Mouse (Mus musculus): ENCODE data around the gene 1110017D15Rik. TPM values are rescaled to one million over a fixed set of nuclear protein-coding genes. Genes with fewer than 3 reads are reported as not detected.

Gene 1110017D15Rik
- polyA plus RNA-seq (2015; fragmentation: Nextera tagmentation; extraction: Ambion mirVana): 6.8 and 8.7 TPM in 2 replicates

DNA sequence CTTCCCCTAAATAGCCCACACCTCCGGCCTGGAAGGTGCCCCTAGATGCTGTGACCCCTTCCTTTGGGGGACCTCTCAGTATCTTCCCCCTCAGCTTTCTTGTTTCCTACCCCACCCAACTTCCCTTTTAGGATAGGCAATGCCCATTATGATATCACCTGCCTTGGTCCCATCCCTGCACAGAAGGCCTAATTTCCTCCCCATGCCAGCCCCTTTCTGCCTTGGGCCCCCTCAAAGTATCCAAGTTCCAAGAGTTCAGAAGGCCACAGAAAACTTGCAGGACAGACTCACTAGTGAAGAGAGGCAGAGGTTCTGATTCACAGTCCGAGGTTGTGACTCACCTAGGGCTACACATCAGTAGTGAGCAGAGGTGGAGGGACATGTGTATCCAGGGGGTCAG, at the start of gene 1110017D15Rik:
1110017D15Rik (minus strand) TSS at position 101 of the 400 bp plus-strand sequence.
- H3K27ac ChIP-seq (replicated peaks): no peak within 1 kb of the TSS

GRCm38 (mm10) chr4:41566123-41566522, 49.0 kb upstream of the 1110017D15Rik start:
- no peaks in the 10 kb centered on the region for H3K27me3 ChIP-seq
- no peak overlapping the region for H3K4me3 ChIP-seq
- peaks cover 55% of the 10 kb centered on the region for H3K4me1 ChIP-seq (replicated peaks)
- H3K27ac ChIP-seq (replicated peaks): peak overlapping the region; percentile 47; the same call in 1 of the 2 replicates
- no peak for ATAC-seq (ENCODE audit: low read depth)
- WGBS: 6% methylated on average over 3 of the region's 3 CpGs
- no peaks in the 10 kb centered on the region for H3K36me3 ChIP-seq
- peak overlapping the region; percentile 75 for H3K4me2 ChIP-seq
- H3K9me3 ChIP-seq: no peaks in the 10 kb centered on the region
- H3K9ac ChIP-seq: peak overlapping the region; percentile 44

More for the DNA sequence above, at the start of gene 1110017D15Rik:
- H3K4me1 ChIP-seq (replicated peaks): peaks cover 9% of the 10 kb centered on the region
- peaks cover 34% of the 10 kb centered on the region for H3K36me3 ChIP-seq
- 92% methylated on average over 2 of the region's 2 CpGs for WGBS
- no peaks in the 10 kb centered on the region for H3K9me3 ChIP-seq
- H3K4me3 ChIP-seq: no peak within 1 kb of the TSS
- H3K4me2 ChIP-seq: no peak within 1 kb of the TSS
- no peaks in the 10 kb centered on the region for H3K27me3 ChIP-seq
- ATAC-seq (ENCODE audit: low read depth): no peak
- H3K9ac ChIP-seq: no peak within 1 kb of the TSS

GRCm38 (mm10) chr4:41563297-41563696, 46.2 kb upstream of the 1110017D15Rik start:
- WGBS: 84% methylated on average over 5 of the region's 5 CpGs
- H3K4me1 ChIP-seq (replicated peaks): peaks cover 47% of the 10 kb centered on the region
- no peak overlapping the region for H3K27ac ChIP-seq (replicated peaks)
- H3K36me3 ChIP-seq: no peaks in the 10 kb centered on the region
- no peak overlapping the region for H3K4me3 ChIP-seq
- no peaks in the 10 kb centered on the region for H3K9me3 ChIP-seq
- ATAC-seq (ENCODE audit: low read depth): no peak
- H3K4me2 ChIP-seq: no peak overlapping the region
- no peak overlapping the region for H3K9ac ChIP-seq
- H3K27me3 ChIP-seq: no peaks in the 10 kb centered on the region

DNA sequence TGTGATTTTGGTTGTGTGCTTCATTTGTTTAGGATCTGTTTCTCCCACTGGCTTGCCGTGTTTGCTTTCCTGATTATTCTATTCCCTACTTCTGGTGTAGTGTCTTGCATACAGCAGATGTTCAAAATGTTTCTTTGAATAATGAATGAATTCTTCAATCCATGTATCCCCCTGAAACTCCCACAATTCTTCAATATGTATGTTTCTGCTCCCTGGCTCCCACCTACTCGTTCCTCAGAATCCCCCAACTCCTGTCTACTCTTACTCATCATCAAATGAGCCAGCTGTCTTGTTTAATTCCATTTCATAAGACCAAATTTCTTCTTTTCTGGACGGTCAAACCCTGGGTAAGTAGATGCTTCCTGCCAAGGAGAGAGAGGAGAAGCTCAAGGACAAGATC, 40.0 kb upstream of the 1110017D15Rik start:
- Histone ChIP-seq H3K4me2 (no peak overlapping the region), H3K36me3 (no peaks in the 10 kb centered on the region), H3K4me3 (no peak overlapping the region), H3K27ac (replicated peaks) (peak overlapping the region; percentile 33), H3K4me1 (replicated peaks) (peaks cover 61% of the 10 kb centered on the region), H3K9ac (no peak overlapping the region), H3K9me3 (no peaks in the 10 kb centered on the region), H3K27me3 (no peaks in the 10 kb centered on the region)
- WGBS: 75% methylated on average over 3 of the region's 3 CpGs
- ATAC-seq (ENCODE audit: low read depth): no peak

- no peaks in the 10 kb centered on the region for H3K36me3 ChIP-seq
- 44% methylated on average over 5 of the region's 5 CpGs for WGBS
- H3K9me3 ChIP-seq: no peaks in the 10 kb centered on the region
- 0 out of 2 replicates have a peak overlapping the region, but pooled peaks have one; percentile 17 for H3K9ac ChIP-seq
- H3K27me3 ChIP-seq: no peaks in the 10 kb centered on the region
- H3K4me1 ChIP-seq (replicated peaks): peaks cover 57% of the 10 kb centered on the region
- H3K4me3 ChIP-seq: no peak overlapping the region
- H3K27ac ChIP-seq (replicated peaks): peak overlapping the region; percentile 33
- no peak overlapping the region for H3K4me2 ChIP-seq
- ATAC-seq (ENCODE audit: low read depth): no peak
Measured at GRCm38 (mm10) chr4:41556311-41556953, 39.3 kb upstream of the 1110017D15Rik start.

GRCm38 (mm10) chr4:41554994-41555663, 38.0 kb upstream of the 1110017D15Rik start:
- no peak overlapping the region for H3K4me3 ChIP-seq
- peak overlapping the region; percentile 52 for H3K27ac ChIP-seq (replicated peaks)
- no peak for ATAC-seq (ENCODE audit: low read depth)
- H3K36me3 ChIP-seq: no peaks in the 10 kb centered on the region
- H3K9ac ChIP-seq: no peak overlapping the region
- no peaks in the 10 kb centered on the region for H3K9me3 ChIP-seq
- H3K4me1 ChIP-seq (replicated peaks): peaks cover 54% of the 10 kb centered on the region
- H3K4me2 ChIP-seq: no peak overlapping the region
- 71% methylated on average over 14 of the region's 14 CpGs for WGBS
- no peaks in the 10 kb centered on the region for H3K27me3 ChIP-seq

- H3K27ac ChIP-seq (replicated peaks): no peak overlapping the region
- H3K4me3 ChIP-seq: no peak overlapping the region
- H3K4me1 ChIP-seq (replicated peaks): peaks cover 50% of the 10 kb centered on the region
- no peaks in the 10 kb centered on the region for H3K9me3 ChIP-seq
- no peaks in the 10 kb centered on the region for H3K27me3 ChIP-seq
- WGBS: 67% methylated on average over 11 of the region's 11 CpGs
- H3K36me3 ChIP-seq: no peaks in the 10 kb centered on the region
- H3K4me2 ChIP-seq: no peak overlapping the region
- H3K9ac ChIP-seq: no peak overlapping the region
- no peak for ATAC-seq (ENCODE audit: low read depth)
Measured at GRCm38 (mm10) chr4:41553116-41553515, 36.0 kb upstream of the 1110017D15Rik start.

DNA sequence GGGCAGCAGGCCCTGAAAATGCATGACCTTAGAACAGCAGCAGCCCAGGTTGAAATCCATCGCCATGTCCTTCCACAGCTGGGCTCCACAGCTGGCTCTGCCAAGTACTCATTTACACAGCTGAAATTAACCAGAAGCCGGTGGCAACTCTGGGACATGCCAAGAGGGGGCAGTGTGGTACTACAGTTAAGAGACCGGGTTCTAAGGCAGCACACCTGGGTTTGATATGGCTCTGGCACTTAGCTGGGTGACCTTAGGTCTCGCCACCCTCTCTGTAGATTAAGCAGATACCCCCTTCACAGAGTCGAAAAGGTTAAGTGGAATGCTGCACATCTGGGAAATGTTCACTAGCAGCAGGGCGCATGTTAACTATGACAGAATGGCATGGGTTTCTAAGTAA, 35.4 kb upstream of the 1110017D15Rik start:
- no peak overlapping the region for H3K27ac ChIP-seq (replicated peaks)
- no peak overlapping the region for H3K4me3 ChIP-seq
- ATAC-seq (ENCODE audit: low read depth): no peak
- H3K27me3 ChIP-seq: no peaks in the 10 kb centered on the region
- H3K9ac ChIP-seq: no peak overlapping the region
- H3K9me3 ChIP-seq: no peaks in the 10 kb centered on the region
- 44% methylated on average over 6 of the region's 6 CpGs for WGBS
- no peaks in the 10 kb centered on the region for H3K36me3 ChIP-seq
- H3K4me1 ChIP-seq (replicated peaks): peaks cover 44% of the 10 kb centered on the region
- no peak overlapping the region for H3K4me2 ChIP-seq

DNA sequence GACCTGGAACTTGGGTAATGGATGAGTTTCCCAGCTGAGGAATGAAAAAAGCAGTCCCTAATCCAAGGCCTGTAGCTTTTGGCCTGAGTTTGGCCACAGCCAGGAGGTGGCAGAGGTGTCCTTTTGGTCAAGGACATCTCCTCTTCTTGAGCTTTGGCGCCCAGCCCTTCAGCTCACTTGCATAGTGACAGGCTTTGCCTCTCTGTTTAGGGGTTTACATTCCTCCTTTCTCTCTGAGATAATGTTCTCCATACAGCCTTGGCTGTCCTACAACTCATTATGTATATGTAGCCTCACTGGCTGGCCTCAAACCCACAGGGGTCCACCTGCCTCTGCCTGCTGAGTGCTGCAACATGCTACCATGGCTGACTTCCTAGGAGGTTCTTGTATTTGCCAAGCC, 30.0 kb upstream of the 1110017D15Rik start:
- Histone ChIP-seq H3K9me3 (no peaks in the 10 kb centered on the region), H3K4me1 (replicated peaks) (peaks cover 39% of the 10 kb centered on the region), H3K36me3 (no peaks in the 10 kb centered on the region), H3K4me2 (no peak overlapping the region), H3K4me3 (no peak overlapping the region), H3K27me3 (no peaks in the 10 kb centered on the region), H3K9ac (no peak overlapping the region), H3K27ac (replicated peaks) (no peak overlapping the region)
- ATAC-seq (ENCODE audit: low read depth): no peak
- 95% methylated on average over 1 of the region's 1 CpGs for WGBS

GRCm38 (mm10) chr4:41545985-41546384, 28.9 kb upstream of the 1110017D15Rik start:
- peak; percentile 37; the same call in 1 of the 2 replicates for ATAC-seq (ENCODE audit: low read depth)
- H3K27me3 ChIP-seq: no peaks in the 10 kb centered on the region
- 18% methylated on average over 8 of the region's 8 CpGs for WGBS

DNA sequence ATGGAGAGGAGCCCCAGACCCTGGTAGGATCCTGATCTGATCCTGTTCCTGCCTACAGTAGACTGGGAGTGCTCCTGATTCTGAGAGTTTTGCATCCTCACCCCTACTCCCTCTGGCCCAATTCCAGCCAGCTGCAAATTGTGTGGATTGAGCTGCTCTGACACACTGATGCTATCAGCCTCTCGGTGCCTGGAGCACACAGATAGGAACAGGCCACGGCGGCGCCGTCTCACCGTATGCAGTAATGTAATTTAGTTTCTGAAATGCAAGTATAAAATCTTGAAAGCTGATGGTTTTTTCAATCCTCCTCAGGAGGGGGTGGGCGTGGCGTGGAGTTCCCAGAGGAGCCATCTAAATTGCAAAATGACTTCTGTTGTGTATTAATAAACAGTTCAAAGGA, 25.0 kb upstream of the 1110017D15Rik start:
- Histone ChIP-seq H3K36me3 (no peaks in the 10 kb centered on the region), H3K4me2 (no peak overlapping the region), H3K4me3 (no peak overlapping the region), H3K27me3 (no peaks in the 10 kb centered on the region), H3K9me3 (no peaks in the 10 kb centered on the region), H3K27ac (replicated peaks) (peak overlapping the region; percentile 64; the same call in 1 of the 2 replicates), H3K9ac (no peak overlapping the region), H3K4me1 (replicated peaks) (peaks cover 39% of the 10 kb centered on the region)
- WGBS: 70% methylated on average over 8 of the region's 8 CpGs
- no peak for ATAC-seq (ENCODE audit: low read depth)

More at GRCm38 (mm10) chr4:41545985-41546384, 28.9 kb upstream of the 1110017D15Rik start:
- H3K9me3 ChIP-seq: no peaks in the 10 kb centered on the region
- no peak overlapping the region for H3K4me2 ChIP-seq
- no peaks in the 10 kb centered on the region for H3K36me3 ChIP-seq
- peaks cover 40% of the 10 kb centered on the region for H3K4me1 ChIP-seq (replicated peaks)
- no peak overlapping the region for H3K27ac ChIP-seq (replicated peaks)
- no peak overlapping the region for H3K4me3 ChIP-seq
- no peak overlapping the region for H3K9ac ChIP-seq

DNA sequence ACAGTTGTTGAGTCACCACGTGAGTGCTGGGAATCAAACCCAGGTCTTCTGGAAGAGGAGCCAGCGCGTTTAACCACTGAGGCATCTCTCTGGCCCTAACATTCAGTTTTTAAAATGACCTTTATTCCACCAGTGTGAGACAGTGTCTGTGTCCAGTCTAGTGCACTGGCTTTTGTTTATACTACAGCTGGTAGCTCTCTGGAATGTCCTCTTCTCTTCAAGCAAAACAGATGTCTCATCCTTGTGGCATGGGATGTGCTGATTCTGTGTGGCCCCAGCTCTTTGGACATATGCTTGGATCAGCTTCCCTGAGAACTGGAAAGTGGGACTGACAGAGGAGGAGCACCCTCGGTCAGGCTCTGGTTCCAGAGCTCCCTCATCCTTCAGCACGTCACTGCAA, 17.7 kb upstream of the 1110017D15Rik start:
- no peak for ATAC-seq (ENCODE audit: low read depth)
- Histone ChIP-seq H3K9me3 (no peaks in the 10 kb centered on the region), H3K27me3 (no peaks in the 10 kb centered on the region), H3K36me3 (no peaks in the 10 kb centered on the region), H3K4me2 (no peak overlapping the region), H3K27ac (replicated peaks) (no peak overlapping the region), H3K9ac (no peak overlapping the region), H3K4me1 (replicated peaks) (peaks cover 33% of the 10 kb centered on the region), H3K4me3 (no peak overlapping the region)
- 77% methylated on average over 5 of the region's 5 CpGs for WGBS

Data from neural tube, embryonic 13.5 days (tissue).